Mouse (Mus musculus) MEL (cell line): ENCODE measurements around the gene Clca2. TPM values are rescaled to one million over a fixed set of nuclear protein-coding genes. Genes with fewer than 3 reads are reported as not detected.

ENCODE experiments used
- DNase-seq: peaks from one replicate; pipeline ENCODE4 v3.0.0; 2011; ENCODE audit warnings: low read depth, low spot score
- H3K27ac ChIP-seq: 2 replicates; pipeline ENCODE4 v1.5.1; 2012; ENCODE audit warnings: low read depth, mild to moderate bottlenecking, control low read depth, low read length, moderate library complexity; ENCODE audit not compliant: control insufficient read depth
- H3K27me3 ChIP-seq, 2 experiments: fragments of 150-350 bp in 1 of 2; sonication (generic) in 1 of 2; 2 replicates each; pipeline ENCODE4 v1.6.1; 2012; ENCODE audit warnings: low read length in 2 of 2, mild to moderate bottlenecking in 2 of 2, improper control_type of control experiment in 1 of 2, moderate library complexity in 1 of 2; ENCODE audit not compliant: insufficient read depth in 2 of 2, control insufficient read depth in 1 of 2
- H3K36me3 ChIP-seq, 2 experiments: 2 replicates each; pipeline ENCODE4 v1.6.1; 2012 to 2014; ENCODE audit warnings: low read length in 2 of 2, improper control_type of control experiment in 1 of 2, inconsistent platforms in 1 of 2, mild to moderate bottlenecking in 1 of 2; ENCODE audit not compliant: insufficient read depth in 2 of 2, control insufficient read depth in 1 of 2
- H3K4me1 ChIP-seq, 2 experiments: fragments of 150-350 bp in 1 of 2; sonication (generic) in 1 of 2; 2 replicates each; pipeline ENCODE4 v1.6.1; 2012; ENCODE audit warnings: low read length in 2 of 2, improper control_type of control experiment in 1 of 2, mild to moderate bottlenecking in 1 of 2; ENCODE audit not compliant: insufficient read depth in 2 of 2, control insufficient read depth in 1 of 2
- H3K4me3 ChIP-seq, 2 experiments: fragments of 150-350 bp in 1 of 2; sonication (generic) in 1 of 2; 2 replicates each; pipeline ENCODE4 v1.5.1; 2012; ENCODE audit warnings: low read depth in 2 of 2, low read length in 2 of 2, mild to moderate bottlenecking in 2 of 2, moderate library complexity in 2 of 2, control low read depth in 1 of 2, improper control_type of control experiment in 1 of 2; ENCODE audit not compliant: control insufficient read depth in 1 of 2, insufficient read depth in 1 of 2
- H3K79me2 ChIP-seq: 2 replicates; pipeline ENCODE4 v1.6.1; 2012; ENCODE audit warnings: mild to moderate bottlenecking, low read length, moderate library complexity; ENCODE audit not compliant: control insufficient read depth, poor library complexity, insufficient read depth
- H3K9ac ChIP-seq: 2 replicates; pipeline ENCODE4 v1.6.1; 2012; ENCODE audit warnings: low read depth, mild to moderate bottlenecking, control low read depth, low read length, moderate library complexity; ENCODE audit not compliant: control insufficient read depth, poor library complexity, severe bottlenecking
- H3K9me3 ChIP-seq: fragments of 150-350 bp; sonication (generic); replicated peaks from 2 replicates; pipeline ENCODE4 v1.6.1; 2012; ENCODE audit warnings: mild to moderate bottlenecking, low read length, improper control_type of control experiment, moderate library complexity; ENCODE audit not compliant: insufficient read depth
- CHD1 ChIP-seq: IDR thresholded peaks from 2 replicates; pipeline ENCODE4 v1.6.1; 2012; ENCODE audit warnings: low read depth, mild to moderate bottlenecking, inconsistent platforms, low read length, improper control_type of control experiment
- CHD2 ChIP-seq: IDR thresholded peaks from 2 replicates; pipeline ENCODE4 v1.6.1; 2011; ENCODE audit warnings: low read length, improper control_type of control experiment
- CTCF ChIP-seq, 3 experiments: IDR thresholded peaks in 2 of 3; conservative IDR thresholded peaks in 1 of 3; 2 replicates each; pipeline ENCODE4 v1.5.1; 2011 to 2012; ENCODE audit warnings: low read length in 3 of 3, low read depth in 2 of 3, mild to moderate bottlenecking in 2 of 3, improper control_type of control experiment in 1 of 3, inconsistent platforms in 1 of 3, mixed read lengths in 1 of 3, moderate library complexity in 1 of 3; ENCODE audit not compliant: control insufficient read depth in 1 of 3, insufficient read depth in 1 of 3, poor library complexity in 1 of 3, severe bottlenecking in 1 of 3
- E2F4 ChIP-seq: IDR thresholded peaks from 2 replicates; pipeline ENCODE4 v1.6.1; 2011; ENCODE audit warnings: low read depth, low read length, improper control_type of control experiment, borderline replicate concordance
- EP300 ChIP-seq, 2 experiments: IDR thresholded peaks; 2 replicates each; pipeline ENCODE4 v1.6.1; 2011; ENCODE audit warnings: improper control_type of control experiment in 2 of 2, low read length in 2 of 2, low read depth in 1 of 2, mild to moderate bottlenecking in 1 of 2
- ETS1 ChIP-seq: IDR thresholded peaks from 2 replicates; pipeline ENCODE4 v1.6.1; 2012; ENCODE audit warnings: low read depth, mild to moderate bottlenecking, inconsistent platforms, low read length, improper control_type of control experiment, moderate library complexity
- KAT2A ChIP-seq: conservative IDR thresholded peaks from 2 replicates; pipeline ENCODE4 v1.6.1; 2012; ENCODE audit warnings: low read depth, low read length, improper control_type of control experiment, inconsistent platforms
- MAFK ChIP-seq: IDR thresholded peaks from 2 replicates; pipeline ENCODE4 v1.6.1; 2011; ENCODE audit warnings: low read depth, mild to moderate bottlenecking, low read length, improper control_type of control experiment, borderline replicate concordance
- MAX ChIP-seq: IDR thresholded peaks from 2 replicates; pipeline ENCODE4 v1.6.1; 2011; ENCODE audit warnings: low read length, improper control_type of control experiment
- MXI1 ChIP-seq: IDR thresholded peaks from 2 replicates; pipeline ENCODE4 v1.6.1; 2011; ENCODE audit warnings: mild to moderate bottlenecking, low read depth, low read length, improper control_type of control experiment
- MYB ChIP-seq: IDR thresholded peaks from 2 replicates; pipeline ENCODE4 v1.6.1; 2011; ENCODE audit warnings: mild to moderate bottlenecking, low read depth, low read length, improper control_type of control experiment
- MYC ChIP-seq: IDR thresholded peaks from 2 replicates; pipeline ENCODE4 v1.6.1; 2011; ENCODE audit warnings: low read depth, mild to moderate bottlenecking, low read length, improper control_type of control experiment, moderate library complexity
- NELFE ChIP-seq: IDR thresholded peaks from 2 replicates; pipeline ENCODE4 v1.6.1; 2011; ENCODE audit warnings: low read depth, low read length, improper control_type of control experiment
- NRF1 ChIP-seq: IDR thresholded peaks from 2 replicates; pipeline ENCODE4 v1.6.1; 2014; ENCODE audit warnings: low read depth, mild to moderate bottlenecking, inconsistent platforms, low read length, improper control_type of control experiment, moderate library complexity; ENCODE audit not compliant: poor library complexity, insufficient read depth, severe bottlenecking
- POLR2A ChIP-seq, 2 experiments: IDR thresholded peaks; 2 replicates each; pipeline ENCODE4 v1.6.1; 2011 to 2012; ENCODE audit warnings: low read length in 2 of 2, mild to moderate bottlenecking in 2 of 2, control low read depth in 1 of 2, improper control_type of control experiment in 1 of 2, low read depth in 1 of 2, moderate library complexity in 1 of 2; ENCODE audit not compliant: control insufficient read depth in 1 of 2, insufficient read depth in 1 of 2, poor library complexity in 1 of 2
- RAD21 ChIP-seq: IDR thresholded peaks from 2 replicates; pipeline ENCODE4 v1.6.1; 2011; ENCODE audit warnings: mild to moderate bottlenecking, low read depth, low read length, improper control_type of control experiment
- TCF12 ChIP-seq: IDR thresholded peaks from 2 replicates; pipeline ENCODE4 v1.6.1; 2014; ENCODE audit warnings: low read depth, mild to moderate bottlenecking, inconsistent platforms, low read length, improper control_type of control experiment, moderate library complexity
- USF1 ChIP-seq: IDR thresholded peaks from 2 replicates; pipeline ENCODE4 v1.6.1; 2014; ENCODE audit warnings: low read depth, mild to moderate bottlenecking, inconsistent platforms, low read length, improper control_type of control experiment, moderate library complexity
- ZC3H11A ChIP-seq: IDR thresholded peaks from 2 replicates; pipeline ENCODE4 v1.6.1; 2012; ENCODE audit warnings: low read depth, mild to moderate bottlenecking, inconsistent platforms, low read length, improper control_type of control experiment
- ZKSCAN1 ChIP-seq: IDR thresholded peaks from 2 replicates; pipeline ENCODE4 v1.6.1; 2012; ENCODE audit warnings: low read depth, mild to moderate bottlenecking, inconsistent platforms, low read length, improper control_type of control experiment, moderate library complexity
- polyA plus RNA-seq, 2 experiments: library from polyadenylated mRNA; stranded (reverse) in 1 of 2; unstranded in 1 of 2; fragments of >175 nt in 1 of 2; fragments of >200 nt in 1 of 2; gene quantifications; 2 replicates each; pipeline versions ENCODE4 v1.2.1 to v1.2.4; 2012; ENCODE audit warnings: low replicate concordance in 2 of 2, low read depth in 1 of 2; ENCODE audit not compliant: insufficient read length in 2 of 2, insufficient read depth in 1 of 2, missing spikeins in 1 of 2
- total RNA-seq: library from RNA; depleted of rRNA; stranded (reverse); fragments of 300-350 nt; gene quantifications from 2 replicates; pipeline ENCODE4 v1.2.3, GENCODE M21; 2012; rRNA removed

The Clca2 gene
- total RNA-seq: not detected in 2 replicates
- polyA plus RNA-seq: not detected

- TF ChIP-seq KAT2A (no peak), MYB (no peak), ZKSCAN1 (no peak), EP300 (IDR thresholded peaks at IDR 0.05; ENCODE audit: low read depth in 1 of 2, low read length in 2 of 2) (no peak), MAFK (no peak), CTCF (IDR thresholded peaks at IDR 0.05 in 2 of 3, conservative IDR thresholded peaks at IDR 0.05 in 1 of 3; ENCODE audit: control insufficient read depth in 1 of 3, insufficient read depth in 1 of 3, low read depth in 2 of 3, low read length in 3 of 3, poor library complexity in 1 of 3, severe bottlenecking in 1 of 3) (no peak), USF1 (no peak), MAX (no peak), MYC (no peak), E2F4 (no peak), CHD2 (no peak), MXI1 (no peak)
- peaks cover 0 to 12% of the 10 kb centered on the region in 2 experiments; a peak in 3 of 4 replicates for H3K4me1 ChIP-seq
- H3K27ac ChIP-seq: no peak within 1 kb of the TSS
- H3K4me3 ChIP-seq: no peak within 1 kb of the TSS
- no peaks in the 10 kb centered on the region for H3K79me2 ChIP-seq
- H3K9me3 ChIP-seq: no peaks in the 10 kb centered on the region
- no peak within 1 kb of the TSS for H3K9ac ChIP-seq
- H3K27me3 ChIP-seq: no peaks in the 10 kb centered on the region
- no peak for DNase-seq
- peaks cover 0 to 3% of the 10 kb centered on the region in 2 experiments; a peak in 2 of 4 replicates for H3K36me3 ChIP-seq
Measured at GRCm38 (mm10) chr3:145099291-145099690, at the start of gene Clca2. Gene Clca2 (minus strand): TSS chr3:145099443.

GRCm38 (mm10) chr3:145147952-145148351 lies 48.7 kb upstream of the Clca2 start:
- no peaks in the 10 kb centered on the region for H3K36me3 ChIP-seq
- no peak overlapping the region for H3K9ac ChIP-seq
- no peak overlapping the region for H3K4me3 ChIP-seq
- no peak for DNase-seq
- no peaks in the 10 kb centered on the region for H3K27me3 ChIP-seq
- H3K79me2 ChIP-seq: no peaks in the 10 kb centered on the region
- no peaks in the 10 kb centered on the region for H3K9me3 ChIP-seq
- H3K27ac ChIP-seq: no peak overlapping the region
- no peaks in the 10 kb centered on the region for H3K4me1 ChIP-seq
- no peak for TF ChIP-seq MYC
- TF ChIP-seq NELFE: no peak
- no peak for TF ChIP-seq MAX
- TF ChIP-seq CHD1: no peak
- TF ChIP-seq ZC3H11A: no peak
- TF ChIP-seq RAD21: no peak
- TF ChIP-seq TCF12: no peak
- no peak for TF ChIP-seq NRF1
- no peak for TF ChIP-seq POLR2A (IDR thresholded peaks at IDR 0.05; ENCODE audit: control insufficient read depth in 1 of 2, insufficient read depth in 1 of 2, low read depth in 1 of 2, low read length in 2 of 2, poor library complexity in 1 of 2)
- no peak for TF ChIP-seq ETS1
- no peak for TF ChIP-seq KAT2A
